Mouse (Mus musculus) thymus, adult 2 months (tissue): ENCODE data around the gene Hoxb13.

Experiments
- CTCF ChIP-seq: fragments of 200-500 bp; IDR thresholded peaks from 2 replicates; pipeline ENCODE4 v1.5.1; 2012; ENCODE audit warnings: mild to moderate bottlenecking, control low read depth, low read length, moderate library complexity, borderline replicate concordance; ENCODE audit not compliant: control insufficient read depth, poor library complexity, insufficient read depth; ENCODE audit errors: extremely low read depth
- POLR2A ChIP-seq: fragments of 200-500 bp; IDR thresholded peaks from 2 replicates; pipeline ENCODE4 v1.6.1; 2012; ENCODE audit warnings: mild to moderate bottlenecking, low read length, control low read depth, moderate library complexity; ENCODE audit not compliant: control insufficient read depth, poor library complexity, insufficient read depth; ENCODE audit errors: extremely low read depth

GRCm38 (mm10) chr11:96198642-96199041 is 4.5 kb downstream of the Hoxb13 start:
- TF ChIP-seq CTCF, result no peak
- TF ChIP-seq POLR2A, result no peak
